Mouse (Mus musculus) liver, postnatal 0 days (tissue): ENCODE data around the gene Tsc22d4.

Source experiments
- CTCF ChIP-seq: sonication (generic); IDR thresholded peaks from 2 replicates; pipeline ENCODE4 v1.5.1; 2016; ENCODE audit warnings: antibody characterized with exemption, low read depth
- EP300 ChIP-seq: IDR thresholded peaks from 2 replicates; pipeline ENCODE4 v1.6.1; 2016; ENCODE audit warnings: antibody characterized with exemption, low read depth, mild to moderate bottlenecking

GRCm38 (mm10) chr5:137783901-137784540 lies 38.5 kb downstream of the Tsc22d4 start:
- TF ChIP-seq CTCF: no peak
- no peak for TF ChIP-seq EP300
